Comparison of ENCODE assay signal across 15 mouse cellular contexts in the genomic region with DNA sequence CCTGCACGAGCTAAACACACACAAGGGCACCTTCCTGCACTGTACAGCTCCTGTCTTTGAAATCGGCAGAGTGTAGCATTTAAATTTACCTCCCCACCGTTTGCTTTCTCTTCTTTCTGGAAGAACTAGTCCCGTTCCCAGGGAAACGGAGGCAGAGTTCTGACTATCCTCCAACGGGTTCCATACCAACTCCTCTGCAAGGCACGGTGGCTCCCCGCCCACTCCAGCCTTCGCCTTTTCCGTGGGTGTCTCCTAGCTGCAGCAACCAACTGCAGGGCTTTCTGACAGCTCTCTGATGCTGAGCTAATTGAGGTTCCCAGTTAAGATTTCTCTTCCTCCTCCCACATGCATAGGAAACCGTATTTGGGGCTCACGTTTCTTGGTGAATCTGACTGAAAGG. TPM values are rescaled to one million over a fixed set of nuclear protein-coding genes. Genes with fewer than 3 reads are reported as not detected.
DNase-seq lines count a peak whose midpoint lies in the region; ATAC-seq and TF ChIP-seq lines count a peak whose summit lies in the region.
"Had no signal": no experiment of that assay in that cellular context is flagged by ENCODE, and none has a peak within 500 bp of the region (broad histone marks: within the 10 kb centered on the region; RNA-seq: fewer than 3 reads in every experiment).

No protein-coding gene starts in this region.

- WGBS in heart, embryonic 11.5 days (ENCODE audit: insufficient replicate concordance): 55% methylated on average over 12 of the region's 12 CpGs
- WGBS in heart, embryonic 16.5 days: 37% methylated on average over 12 of the region's 12 CpGs

- no peak overlapping the region for H3K27ac ChIP-seq in heart, embryonic 11.5 days (ENCODE audit: low read depth, low read length)
- peak overlapping the region; percentile 44 for H3K27ac ChIP-seq in heart, embryonic 16.5 days (ENCODE audit: low read length)
- H3K27ac ChIP-seq in left cerebral cortex, adult 2 months: no peak overlapping the region; the same call in 1 of the 2 replicates
- H3K27ac ChIP-seq: embryonic facial prominence, embryonic 15.5 days; hindbrain, embryonic 13.5 days; lung, embryonic 15.5 days; neural tube, embryonic 13.5 days had no signal

- H3K4me3 ChIP-seq in heart, embryonic 11.5 days (ENCODE audit: low read depth, low read length): no peak overlapping the region
- H3K4me3 ChIP-seq in heart, embryonic 16.5 days (ENCODE audit: low read length): peak overlapping the region; percentile 41
- H3K4me3 ChIP-seq in left cerebral cortex, adult 2 months: 0 out of 2 replicates have a peak overlapping the region, but pooled peaks have one; percentile 4
- H3K4me3 ChIP-seq: embryonic facial prominence, embryonic 15.5 days; hindbrain, embryonic 13.5 days; lung, embryonic 15.5 days; neural tube, embryonic 13.5 days had no signal

- peak overlapping the region; percentile 23; the same call in 1 of the 2 replicates for H3K4me2 ChIP-seq in heart, embryonic 11.5 days
- peak overlapping the region; percentile 70 for H3K4me2 ChIP-seq in heart, embryonic 16.5 days (ENCODE audit: low read depth, low read length)
- H3K4me2 ChIP-seq: embryonic facial prominence, embryonic 15.5 days; hindbrain, embryonic 13.5 days; lung, embryonic 15.5 days; neural tube, embryonic 13.5 days had no signal

- H3K9ac ChIP-seq in heart, embryonic 11.5 days (ENCODE audit: low read depth, low read length): no peak overlapping the region
- H3K9ac ChIP-seq in heart, embryonic 16.5 days (ENCODE audit: low read length): peak overlapping the region; percentile 73
- H3K9ac ChIP-seq: embryonic facial prominence, embryonic 15.5 days; hindbrain, embryonic 13.5 days; lung, embryonic 15.5 days; neural tube, embryonic 13.5 days had no signal

- intact Hi-C loops in heart, postnatal 36 days (cut with DNase I): no loop called here
- intact Hi-C loops in left cerebral cortex, adult 2 months (cut with DNase I): no loop called here

- no peaks in the 10 kb centered on the region for H3K27me3 ChIP-seq in heart, embryonic 11.5 days (ENCODE audit: control insufficient read depth, insufficient read depth, low read length)
- no peaks in the 10 kb centered on the region for H3K27me3 ChIP-seq in heart, embryonic 16.5 days (ENCODE audit: control insufficient read depth, insufficient read depth, low read length)
- H3K27me3 ChIP-seq: embryonic facial prominence, embryonic 15.5 days; hindbrain, embryonic 13.5 days; lung, embryonic 15.5 days; neural tube, embryonic 13.5 days had no signal

- DNase-seq in heart, postnatal 36 days: no peak
- peak; percentile 74 to 83 for DNase-seq in left cerebral cortex, adult 2 months (ENCODE audit: extremely low spot score in 1 of 2, low spot score in 2 of 2)
- peak; percentile 89 to 92 for DNase-seq in right cerebral cortex, postnatal 36 days (ENCODE audit: low spot score in 2 of 2)
- DNase-seq in adrenal gland, postnatal 10 days: no peak
- no peak for DNase-seq in lung, postnatal 14 days
- DNase-seq: kidney, adult 8-10 months; midbrain, embryonic 14.5 days had no signal

- H3K9me3 ChIP-seq in heart, embryonic 11.5 days (replicated peaks; ENCODE audit: control insufficient read depth, low read length): no peaks in the 10 kb centered on the region
- no peaks in the 10 kb centered on the region for H3K9me3 ChIP-seq in heart, embryonic 16.5 days (replicated peaks; ENCODE audit: control insufficient read depth, low read length)
- H3K9me3 ChIP-seq: embryonic facial prominence, embryonic 15.5 days; hindbrain, embryonic 13.5 days; lung, embryonic 15.5 days; neural tube, embryonic 13.5 days had no signal

- H3K36me3 ChIP-seq in heart, embryonic 11.5 days (ENCODE audit: control insufficient read depth, insufficient read depth, low read length): no peaks in the 10 kb centered on the region
- 0 out of 2 replicates have a peak, but pooled peaks cover 4% of the 10 kb centered on the region for H3K36me3 ChIP-seq in heart, embryonic 16.5 days (ENCODE audit: control insufficient read depth, insufficient read depth)
- H3K36me3 ChIP-seq: embryonic facial prominence, embryonic 15.5 days; hindbrain, embryonic 13.5 days; lung, embryonic 15.5 days; neural tube, embryonic 13.5 days had no signal

- no peak for ATAC-seq in heart, embryonic 11.5 days (replicated peaks; ENCODE audit: insufficient number of reproducible peaks, low FRiP score, low TSS enrichment)
- no peak for ATAC-seq in heart, embryonic 16.5 days (replicated peaks; ENCODE audit: extremely low read depth, insufficient read depth, low FRiP score)
- no peak for ATAC-seq in granulocyte monocyte progenitor cell, adult 5-6 weeks (replicated peaks; ENCODE audit: poor library complexity, severe bottlenecking)
- ATAC-seq: forebrain, embryonic 16.5 days had no signal

- peaks cover 27% of the 10 kb centered on the region for H3K4me1 ChIP-seq in heart, embryonic 11.5 days (ENCODE audit: control insufficient read depth, insufficient read depth, low read length)
- peaks cover 28% of the 10 kb centered on the region for H3K4me1 ChIP-seq in heart, embryonic 16.5 days (ENCODE audit: control insufficient read depth, insufficient read depth, low read length)
- H3K4me1 ChIP-seq: embryonic facial prominence, embryonic 15.5 days; hindbrain, embryonic 13.5 days; lung, embryonic 15.5 days; neural tube, embryonic 13.5 days had no signal

- TF ChIP-seq CTCF in left cerebral cortex, adult 2 months (IDR thresholded peaks at IDR 0.05): no peak

RNA-seq across cellular contexts. Expression of a gene that starts 6.5 kb away (rescaled TPM):
- polyA plus RNA-seq in heart, embryonic 11.5 days (2014; fragmentation: Nextera tagmentation; extraction: Ambion mirVana): 1,008 and 1,229 TPM in 2 replicates
- total RNA-seq in heart, postnatal 36 days (2021): 1,000 to 10,000 TPM; 1,744 to 1,878 TPM
- 1,874 and 1,903 TPM in 2 replicates for polyA plus RNA-seq in heart, embryonic 16.5 days (2015; fragmentation: Nextera tagmentation; extraction: Ambion mirVana)
- total RNA-seq in left cerebral cortex, adult 2 months (2021): 10 to 100 TPM; 11.7 to 15.5 TPM
- total RNA-seq in granulocyte monocyte progenitor cell, adult 5-6 weeks (2014; fragmentation: Nextera tagmentation): not detected in 2 replicates
- not detected in 2 replicates for total RNA-seq in granulocyte monocyte progenitor cell, adult 5-6 weeks (2017)
- total RNA-seq in adrenal gland, postnatal 10 days (2021): 100 to 1,000 TPM in 1 of 2 experiments, 10 to 100 TPM in 1; 43.7 to 240 TPM

Comparison
In these comparisons a context has a peak if more than half of its experiments do, and no peak if none do; other contexts are left out.
1. DNase-seq: peak in left cerebral cortex, adult 2 months (2 of 2) and right cerebral cortex, postnatal 36 days (2 of 2); none in heart, postnatal 36 days (0 of 2), adrenal gland, postnatal 10 days (single experiment) and lung, postnatal 14 days (single experiment).
2. RNA of a gene that starts 6.5 kb away (total RNA-seq): 1,744 to 1,878 TPM in heart, postnatal 36 days, 43.7 to 240 TPM in adrenal gland, postnatal 10 days and 11.7 to 15.5 TPM in left cerebral cortex, adult 2 months; not detected in granulocyte monocyte progenitor cell, adult 5-6 weeks; every median in the first group is over 10 times any median in the second.